Mouse (Mus musculus): ENCODE results near the gene Slc16a9. TPM values are rescaled to one million over a fixed set of nuclear protein-coding genes. Genes with fewer than 3 reads are reported as not detected.
"Not testable (repeated sequence)": the region's sequence is repeated elsewhere in the genome, so short reads cannot be mapped to it uniquely, and the experiment has no call there.

Gene Slc16a9
- polyA plus RNA-seq, 1 experiment from 2014 or later: 2.4 TPM

- no peak overlapping the region for H3K27ac ChIP-seq
Observed at GRCm38 (mm10) chr10:70220971-70221370, 23.9 kb upstream of the Slc16a9 start.

GRCm38 (mm10) chr10:70222231-70222630, 22.7 kb upstream of the Slc16a9 start:
- H3K27ac ChIP-seq; H3K4me3 ChIP-seq; ATAC-seq (ENCODE audit: insufficient number of reproducible peaks, low FRiP score, low TSS enrichment, low read depth); H3K4me1 ChIP-seq; H3K27me3 ChIP-seq; H3K4me2 ChIP-seq; H3K9me3 ChIP-seq; H3K36me3 ChIP-seq; H3K9ac ChIP-seq: not testable (repeated sequence)
- WGBS: 92% methylated on average over 8 of the region's 8 CpGs

More at GRCm38 (mm10) chr10:70220971-70221370, 23.9 kb upstream of the Slc16a9 start:
- 70% methylated on average over 5 of the region's 5 CpGs for WGBS
- no peak overlapping the region for H3K4me3 ChIP-seq
- H3K4me2 ChIP-seq: no peak overlapping the region
- H3K9me3 ChIP-seq: no peaks in the 10 kb centered on the region
- no peak for ATAC-seq (ENCODE audit: insufficient number of reproducible peaks, low FRiP score, low TSS enrichment, low read depth)
- H3K9ac ChIP-seq: no peak overlapping the region
- H3K4me1 ChIP-seq: no peaks in the 10 kb centered on the region
- no peaks in the 10 kb centered on the region for H3K36me3 ChIP-seq
- no peaks in the 10 kb centered on the region for H3K27me3 ChIP-seq

- Histone ChIP-seq H3K27me3 (no peaks in the 10 kb centered on the region), H3K9ac (no peak overlapping the region), H3K4me1 (no peaks in the 10 kb centered on the region), H3K36me3 (no peaks in the 10 kb centered on the region), H3K27ac (no peak overlapping the region), H3K9me3 (no peaks in the 10 kb centered on the region), H3K4me3 (no peak overlapping the region), H3K4me2 (no peak overlapping the region)
- ATAC-seq (ENCODE audit: insufficient number of reproducible peaks, low FRiP score, low TSS enrichment, low read depth): no peak
- 86% methylated on average over 6 of the region's 6 CpGs for WGBS
Observed at GRCm38 (mm10) chr10:70224571-70224970, 20.3 kb upstream of the Slc16a9 start.

GRCm38 (mm10) chr10:70225760-70226159, 19.1 kb upstream of the Slc16a9 start:
- Histone ChIP-seq H3K4me3 (no peak overlapping the region), H3K4me2 (no peak overlapping the region), H3K27me3 (no peaks in the 10 kb centered on the region), H3K4me1 (no peaks in the 10 kb centered on the region), H3K9me3 (no peaks in the 10 kb centered on the region), H3K36me3 (no peaks in the 10 kb centered on the region), H3K9ac (no peak overlapping the region), H3K27ac (no peak overlapping the region)
- 64% methylated on average over 6 of the region's 6 CpGs for WGBS
- no peak for ATAC-seq (ENCODE audit: insufficient number of reproducible peaks, low FRiP score, low TSS enrichment, low read depth)

- Histone ChIP-seq H3K4me3 (no peak overlapping the region), H3K36me3 (no peaks in the 10 kb centered on the region), H3K27me3 (no peaks in the 10 kb centered on the region), H3K27ac (no peak overlapping the region), H3K4me1 (no peaks in the 10 kb centered on the region), H3K4me2 (no peak overlapping the region), H3K9me3 (no peaks in the 10 kb centered on the region), H3K9ac (no peak overlapping the region)
- no peak for ATAC-seq (ENCODE audit: insufficient number of reproducible peaks, low FRiP score, low TSS enrichment, low read depth)
Observed at GRCm38 (mm10) chr10:70226608-70227007, 18.3 kb upstream of the Slc16a9 start.

- no peak for ATAC-seq (ENCODE audit: insufficient number of reproducible peaks, low FRiP score, low TSS enrichment, low read depth)
- no peak overlapping the region for H3K4me3 ChIP-seq
- H3K27me3 ChIP-seq: no peaks in the 10 kb centered on the region
- H3K9me3 ChIP-seq: no peaks in the 10 kb centered on the region
- H3K9ac ChIP-seq: no peak overlapping the region
- no peaks in the 10 kb centered on the region for H3K36me3 ChIP-seq
- H3K4me1 ChIP-seq: no peaks in the 10 kb centered on the region
- H3K27ac ChIP-seq: no peak overlapping the region
- H3K4me2 ChIP-seq: no peak overlapping the region
- 77% methylated on average over 6 of the region's 6 CpGs for WGBS
Observed at GRCm38 (mm10) chr10:70230352-70230751, 14.5 kb upstream of the Slc16a9 start.

- Histone ChIP-seq H3K9me3 (no peaks in the 10 kb centered on the region), H3K9ac (no peak overlapping the region), H3K4me1 (no peaks in the 10 kb centered on the region), H3K27me3 (peaks cover 4% of the 10 kb centered on the region; the same call in 1 of the 2 replicates), H3K36me3 (no peaks in the 10 kb centered on the region), H3K4me3 (no peak overlapping the region), H3K27ac (no peak overlapping the region), H3K4me2 (no peak overlapping the region)
- ATAC-seq (ENCODE audit: insufficient number of reproducible peaks, low FRiP score, low TSS enrichment, low read depth): no peak
- WGBS: 61% methylated on average over 2 of the region's 2 CpGs
Observed at GRCm38 (mm10) chr10:70237936-70238335, 7.0 kb upstream of the Slc16a9 start.

GRCm38 (mm10) chr10:70242751-70243444, 2.0 kb upstream of the Slc16a9 start:
- Histone ChIP-seq H3K27ac (no peak overlapping the region), H3K4me3 (no peak overlapping the region), H3K9ac (no peak overlapping the region), H3K27me3 (peaks cover 43% of the 10 kb centered on the region), H3K4me2 (no peak overlapping the region), H3K9me3 (no peaks in the 10 kb centered on the region), H3K4me1 (peaks cover 17% of the 10 kb centered on the region), H3K36me3 (no peaks in the 10 kb centered on the region)
- 46% methylated on average over 8 of the region's 8 CpGs for WGBS
- ATAC-seq (ENCODE audit: insufficient number of reproducible peaks, low FRiP score, low TSS enrichment, low read depth): no peak

GRCm38 (mm10) chr10:70245559-70245945, 652 bp downstream of the Slc16a9 start:
- Histone ChIP-seq H3K9me3 (no peaks in the 10 kb centered on the region), H3K4me3 (peak overlapping the region; percentile 66), H3K4me2 (peak overlapping the region; percentile 95), H3K4me1 (peaks cover 17% of the 10 kb centered on the region), H3K27ac (no peak overlapping the region), H3K36me3 (no peaks in the 10 kb centered on the region), H3K27me3 (peaks cover 43% of the 10 kb centered on the region), H3K9ac (peak overlapping the region; percentile 56)
- 1% methylated on average over 16 of the region's 16 CpGs for whole genome bisulfite sequencing
- ATAC-seq (ENCODE audit: insufficient number of reproducible peaks, low FRiP score, low TSS enrichment, low read depth): peak; percentile 2; the same call in 1 of the 2 replicates

- H3K4me2 ChIP-seq: peak overlapping the region; percentile 95
- no peaks in the 10 kb centered on the region for H3K9me3 ChIP-seq
- no peak overlapping the region for H3K27ac ChIP-seq
- peaks cover 17% of the 10 kb centered on the region for H3K4me1 ChIP-seq
- peaks cover 43% of the 10 kb centered on the region for H3K27me3 ChIP-seq
- no peaks in the 10 kb centered on the region for H3K36me3 ChIP-seq
- H3K4me3 ChIP-seq: peak overlapping the region; percentile 66
- H3K9ac ChIP-seq: no peak overlapping the region
- WGBS: 29% methylated on average over 9 of the region's 9 CpGs
- ATAC-seq (ENCODE audit: insufficient number of reproducible peaks, low FRiP score, low TSS enrichment, low read depth): no peak
Observed at GRCm38 (mm10) chr10:70246076-70246475, 1.2 kb downstream of the Slc16a9 start.

GRCm38 (mm10) chr10:70250354-70250753, 5.5 kb downstream of the Slc16a9 start:
- 82% methylated on average over 4 of the region's 4 CpGs for WGBS
- Histone ChIP-seq H3K9me3 (no peaks in the 10 kb centered on the region), H3K27me3 (peaks cover 16% of the 10 kb centered on the region), H3K4me1 (peaks cover 8% of the 10 kb centered on the region), H3K27ac (no peak overlapping the region), H3K36me3 (no peaks in the 10 kb centered on the region), H3K9ac (no peak overlapping the region), H3K4me3 (no peak overlapping the region), H3K4me2 (no peak overlapping the region)
- no peak for ATAC-seq (ENCODE audit: insufficient number of reproducible peaks, low FRiP score, low TSS enrichment, low read depth)

GRCm38 (mm10) chr10:70250766-70251165, 5.9 kb downstream of the Slc16a9 start:
- Histone ChIP-seq H3K9me3 (no peaks in the 10 kb centered on the region), H3K27me3 (peaks cover 12% of the 10 kb centered on the region), H3K4me1 (peaks cover 4% of the 10 kb centered on the region), H3K4me3 (no peak overlapping the region), H3K4me2 (no peak overlapping the region), H3K9ac (no peak overlapping the region), H3K27ac (no peak overlapping the region), H3K36me3 (no peaks in the 10 kb centered on the region)
- no peak for ATAC-seq (ENCODE audit: insufficient number of reproducible peaks, low FRiP score, low TSS enrichment, low read depth)
- WGBS: 77% methylated on average over 6 of the region's 6 CpGs

- Histone ChIP-seq H3K9me3 (no peaks in the 10 kb centered on the region), H3K9ac (no peak overlapping the region), H3K27ac (no peak overlapping the region), H3K36me3 (no peaks in the 10 kb centered on the region), H3K4me3 (no peak overlapping the region), H3K4me2 (no peak overlapping the region), H3K4me1 (no peaks in the 10 kb centered on the region), H3K27me3 (no peaks in the 10 kb centered on the region)
- WGBS: 76% methylated on average over 4 of the region's 4 CpGs
- ATAC-seq (ENCODE audit: insufficient number of reproducible peaks, low FRiP score, low TSS enrichment, low read depth): no peak
Observed at GRCm38 (mm10) chr10:70254666-70255065, 9.8 kb downstream of the Slc16a9 start.

Measured in limb, embryonic 15.5 days (tissue).